Mouse (Mus musculus) embryonic stem cell, embryonic (primary cell): ENCODE measurements at regions not wholly inside any gene's neighbourhood (a gene's known extent, or its start where the extent isn't known, plus 50 kb on each side); places are given as distances from the start of the nearest gene placed in this dataset.

Experiments used
- CTCF ChIA-PET, 4 experiments: fragments of 300-600 bp in 2 of 4; fragments of 350-600 bp in 2 of 4; sonication (Branson Sonifier 250); formaldehyde crosslinking; loops; one replicate each; lab custom pipeline; 2022; ENCODE audit warnings: inconsistent platforms in 2 of 4; lab: Charles Lee
- POLR2A ChIA-PET, 4 experiments: fragments of 300-600 bp in 2 of 4; fragments of 350-600 bp in 2 of 4; sonication (Branson Sonifier 250); formaldehyde crosslinking; loops; one replicate each; lab custom pipeline; 2022; ENCODE audit warnings: antibody characterized with exemption in 4 of 4, inconsistent platforms in 1 of 4; lab: Charles Lee

DNA sequence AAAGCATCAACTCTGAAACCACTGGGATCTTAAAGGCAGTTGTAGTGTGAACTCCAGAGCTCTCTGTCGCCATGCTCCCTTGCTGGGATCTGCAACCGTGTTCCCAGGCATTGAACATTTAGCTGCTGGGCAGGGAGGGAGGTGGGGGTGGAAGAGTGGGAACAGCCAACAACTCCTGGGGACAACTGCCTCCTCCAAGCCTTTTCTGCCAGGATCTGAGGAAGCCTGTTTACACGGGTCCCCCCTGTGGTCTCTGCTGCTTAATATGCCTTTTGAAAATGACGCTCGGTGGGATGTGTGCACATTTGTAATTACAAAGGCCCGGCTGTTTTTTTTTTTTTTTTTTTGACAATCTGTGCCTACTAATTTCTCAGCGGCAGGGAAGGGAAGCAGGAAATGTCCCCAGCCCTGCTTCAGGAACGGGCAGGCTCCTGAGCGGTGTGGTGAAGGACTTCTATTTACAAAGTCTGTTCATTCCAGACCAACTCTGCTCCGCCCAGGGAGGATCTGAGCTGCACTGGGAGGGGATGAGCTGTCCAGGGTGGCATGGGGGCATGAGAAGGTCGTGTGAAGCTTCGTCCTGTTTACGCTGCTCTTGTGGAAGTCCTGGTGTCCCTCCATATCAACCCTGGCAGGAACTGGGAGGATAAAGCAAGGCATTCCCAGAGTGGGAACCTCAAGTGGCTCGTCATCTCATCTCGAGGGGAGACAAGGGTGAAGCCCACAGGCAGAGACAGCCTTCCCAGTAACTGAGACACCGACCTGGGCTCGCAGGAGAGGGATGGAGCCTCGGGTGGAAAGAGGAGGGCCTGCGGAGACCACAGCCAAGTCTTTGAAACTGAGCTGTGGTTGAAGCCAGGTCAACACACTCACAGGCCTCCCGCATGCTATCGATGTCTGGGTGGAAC, 465.0 kb upstream of the Zmiz1 start:
- POLR2A ChIA-PET: interaction anchor here in 3 of 4 experiments (0.5 to 0.8 kb wide), 3 partner anchors 84 to 606 kb away, joined by 3 read pairs; no protein-coding TSS in a partner anchor
- CTCF ChIA-PET: interaction anchor here (0.6 to 1.6 kb wide), 5 partner anchors 67 to 925 kb away, joined by 4 to 13 read pairs (median 6); no protein-coding TSS in a partner anchor

- ChIA-PET CTCF (interaction anchor here in 1 of 4 experiments (0.5 kb wide), 1 partner anchor 47 kb away, joined by 4 read pairs; no protein-coding TSS in a partner anchor), POLR2A (interaction anchor here in 1 of 4 experiments (0.7 kb wide), 1 partner anchor 1118 kb away, joined by 3 read pairs; no protein-coding TSS in a partner anchor)
These were observed 463.8 kb upstream of the Zmiz1 start for GRCm38 (mm10) chr14:24995226-24995625.

DNA sequence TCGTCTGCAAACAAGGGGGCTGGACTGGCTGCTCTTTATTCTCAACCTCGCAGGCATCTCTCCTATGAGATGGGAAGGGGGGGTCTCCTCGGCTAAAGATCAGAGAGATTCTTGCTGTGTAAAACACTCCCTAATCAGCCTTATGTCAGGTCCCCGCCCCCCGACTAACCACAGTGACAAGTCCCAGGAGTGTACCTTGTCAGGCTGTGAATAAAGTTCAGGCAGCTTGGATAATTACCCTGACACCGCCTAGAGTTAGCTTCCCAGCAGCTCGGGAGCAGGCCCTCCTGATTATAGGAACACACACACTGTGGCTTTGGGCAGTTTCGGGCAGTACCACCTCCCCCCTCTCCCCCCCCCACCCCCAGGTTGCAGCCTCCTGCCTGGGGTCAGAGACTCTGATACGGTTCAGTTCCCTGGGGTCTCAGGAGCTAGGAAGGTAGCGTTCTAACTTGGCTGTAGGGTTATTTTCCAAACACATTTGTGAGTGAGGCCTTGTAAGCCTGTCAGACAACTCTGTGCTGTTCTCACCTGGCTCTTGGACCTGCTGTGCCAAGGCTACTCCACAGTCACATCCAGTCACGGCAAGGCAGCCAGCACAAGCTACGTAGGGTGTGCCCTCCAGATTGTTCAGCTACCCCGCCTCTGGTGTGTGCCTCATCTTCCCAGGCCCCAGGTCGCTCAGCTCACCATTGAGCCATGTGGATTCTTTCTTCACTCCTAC, 461.0 kb upstream of the Zmiz1 start:
- ChIA-PET POLR2A (interaction anchor here (0.5 to 1.2 kb wide), 10 partner anchors 10 to 802 kb away, joined by 3 to 4 read pairs (median 4); partner anchors contain the start of gene Zmiz1 (in 1 of the 4)), CTCF (interaction anchor here (0.6 to 1.9 kb wide), 5 partner anchors 9 to 568 kb away, joined by 3 to 9 read pairs (median 6); no protein-coding TSS in a partner anchor)

GRCm38 (mm10) chr14:24999008-24999572, 459.9 kb upstream of the Zmiz1 start:
- ChIA-PET CTCF (interaction anchor here in 1 of 4 experiments (1.0 kb wide), 1 partner anchor 566 kb away, joined by 3 read pairs; no protein-coding TSS in a partner anchor), POLR2A (interaction anchor here in 2 of 4 experiments (0.7 kb wide), 4 partner anchors 171 to 500 kb away, joined by 3 to 4 read pairs (median 3); no protein-coding TSS in a partner anchor)

- ChIA-PET POLR2A (interaction anchor here in 1 of 4 experiments (0.7 kb wide), 2 partner anchors 50 to 234 kb away, joined by 3 read pairs; no protein-coding TSS in a partner anchor), CTCF (interaction anchor here in 1 of 4 experiments (0.5 kb wide), 1 partner anchor 133 kb away, joined by 14 read pairs; no protein-coding TSS in a partner anchor)
These were observed 453.6 kb upstream of the Zmiz1 start for GRCm38 (mm10) chr14:25005241-25005946.

- POLR2A ChIA-PET: interaction anchor here in 1 of 4 experiments (0.7 kb wide), 1 partner anchor 42 kb away, joined by 4 read pairs; no protein-coding TSS in a partner anchor
- CTCF ChIA-PET: interaction anchor here in 1 of 4 experiments (0.5 to 0.6 kb wide), 2 partner anchors 19 to 480 kb away, joined by 4 to 5 read pairs; no protein-coding TSS in a partner anchor
These were observed 447.1 kb upstream of the Zmiz1 start for GRCm38 (mm10) chr14:25011926-25012325.

DNA sequence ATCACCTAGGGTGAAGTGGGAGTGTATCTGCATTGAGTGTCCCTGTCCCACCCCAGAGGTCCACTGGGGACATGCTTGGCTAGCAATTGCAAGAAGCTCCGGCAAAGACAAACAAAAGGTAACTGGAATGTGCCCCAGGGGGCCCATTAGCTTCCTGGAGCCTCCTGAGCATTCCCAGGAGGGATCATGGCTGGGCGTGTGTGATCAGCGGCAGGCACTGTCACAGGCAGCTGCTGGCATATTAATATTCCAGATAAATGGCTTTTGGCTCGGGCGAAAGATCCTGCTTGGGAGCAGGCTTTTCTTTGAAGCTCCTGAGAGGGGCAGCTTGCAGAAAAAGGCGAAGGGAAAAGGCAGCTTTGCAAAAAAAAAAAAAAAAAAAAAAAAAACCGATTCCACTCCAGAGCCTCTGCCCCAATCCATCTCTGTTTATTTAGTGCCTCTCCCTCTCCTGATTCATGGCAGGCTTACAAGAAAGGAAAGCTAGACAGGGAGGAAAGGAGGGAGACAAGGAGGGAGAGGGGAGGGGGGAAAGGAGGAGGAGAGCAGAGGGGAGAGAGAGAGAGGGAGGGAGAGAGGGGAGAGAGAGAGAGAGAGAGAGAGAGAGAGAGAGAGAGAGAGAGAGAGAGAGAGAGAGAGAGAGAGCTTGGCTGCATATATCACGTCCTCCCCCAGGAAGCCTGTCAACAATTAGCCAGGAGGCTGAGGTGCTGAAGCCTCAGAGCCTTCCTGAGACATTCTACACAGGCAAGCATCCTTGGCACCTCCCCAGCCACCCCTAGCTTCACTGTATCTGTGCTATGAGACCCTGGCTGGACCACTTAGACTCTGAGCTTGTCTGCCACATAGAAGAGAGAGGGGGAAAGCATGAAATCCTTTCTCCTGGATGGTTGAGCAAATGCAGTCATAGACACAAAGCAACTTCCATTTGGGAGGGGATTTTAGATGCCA, 443.4 kb upstream of the Zmiz1 start:
- ChIA-PET POLR2A (interaction anchor here in 3 of 4 experiments (0.6 to 0.9 kb wide), 9 partner anchors 13 to 525 kb away, joined by 3 to 5 read pairs (median 3); no protein-coding TSS in a partner anchor), CTCF (interaction anchor here (0.5 to 0.9 kb wide), 13 partner anchors 20 to 703 kb away, joined by 3 to 13 read pairs (median 4); no protein-coding TSS in a partner anchor)

- ChIA-PET CTCF (interaction anchor here (0.6 to 1.2 kb wide), 7 partner anchors 15 to 1081 kb away, joined by 3 to 4 read pairs (median 3); no protein-coding TSS in a partner anchor), POLR2A (no interaction called here)
These were observed 441.1 kb upstream of the Zmiz1 start for GRCm38 (mm10) chr14:25017860-25018259.

GRCm38 (mm10) chr14:25019306-25019905, 439.6 kb upstream of the Zmiz1 start:
- ChIA-PET CTCF (interaction anchor here in 3 of 4 experiments (0.6 to 1.1 kb wide), 3 partner anchors 31 to 627 kb away, joined by 3 to 4 read pairs (median 4); no protein-coding TSS in a partner anchor), POLR2A (no interaction called here)

- ChIA-PET CTCF (interaction anchor here in 2 of 4 experiments (0.6 kb wide), 2 partner anchors 43 to 1907 kb away, joined by 5 to 9 read pairs; no protein-coding TSS in a partner anchor), POLR2A (interaction anchor here in 1 of 4 experiments (0.5 kb wide), 1 partner anchor 311 kb away, joined by 4 read pairs; no protein-coding TSS in a partner anchor)
These were observed 436.3 kb upstream of the Zmiz1 start for GRCm38 (mm10) chr14:25022523-25023269.

DNA sequence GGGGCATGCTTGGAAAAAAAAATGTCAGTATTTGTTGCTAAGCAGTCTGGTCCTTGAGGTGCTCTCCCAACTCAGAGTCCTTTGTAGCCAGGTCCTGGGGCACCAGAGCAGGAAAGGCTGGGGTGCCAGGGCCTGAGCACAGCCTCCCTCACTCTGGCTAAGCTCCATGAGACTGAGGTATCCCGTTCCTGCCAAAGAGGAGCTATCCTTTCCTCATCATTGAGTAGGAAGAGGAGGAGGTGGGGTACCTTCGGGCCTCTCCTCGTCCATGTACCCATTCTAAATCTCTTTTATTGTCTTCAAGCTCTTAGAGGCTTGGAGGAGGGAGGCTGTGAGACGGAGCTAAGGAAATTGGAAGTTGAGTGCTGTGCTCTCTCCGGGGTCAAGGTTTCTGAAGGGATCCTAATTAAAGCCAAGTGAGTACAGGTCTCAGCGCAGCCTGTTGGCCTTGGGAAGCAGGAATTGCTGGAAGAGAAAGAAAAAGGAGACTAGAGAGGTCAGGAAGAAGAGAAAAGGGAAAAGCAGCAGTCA, 435.6 kb upstream of the Zmiz1 start:
- ChIA-PET CTCF (no interaction called here), POLR2A (no interaction called here)

GRCm38 (mm10) chr14:25025074-25025473, 433.9 kb upstream of the Zmiz1 start:
- POLR2A ChIA-PET: interaction anchor here in 1 of 4 experiments (0.6 kb wide), 1 partner anchor 264 kb away, joined by 4 read pairs; no protein-coding TSS in a partner anchor
- CTCF ChIA-PET: no interaction called here

DNA sequence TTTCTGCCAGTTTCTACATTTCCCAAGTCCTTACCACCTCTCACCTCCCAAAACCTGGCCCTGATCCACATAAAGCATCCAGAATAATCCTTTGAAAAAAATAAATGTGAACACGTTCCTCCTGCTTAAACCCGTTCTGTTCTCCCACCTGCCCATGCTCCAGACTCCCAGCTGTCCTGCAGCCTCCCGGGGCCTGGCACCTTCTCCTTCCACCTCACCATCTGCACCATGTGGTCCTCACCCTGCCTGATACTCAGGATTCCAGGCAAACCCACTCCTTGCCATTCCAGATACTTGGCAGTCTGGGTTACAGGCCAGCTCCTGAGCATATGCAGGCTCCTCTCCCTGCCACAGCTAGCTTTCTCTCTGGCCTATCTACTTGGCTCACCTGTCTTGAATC, 431.9 kb upstream of the Zmiz1 start:
- ChIA-PET POLR2A (interaction anchor here in 1 of 4 experiments (0.6 kb wide), 1 partner anchor 577 kb away, joined by 3 read pairs; no protein-coding TSS in a partner anchor), CTCF (no interaction called here)

- CTCF ChIA-PET: no interaction called here
These were observed 431.1 kb upstream of the Zmiz1 start for GRCm38 (mm10) chr14:25027842-25028241.

GRCm38 (mm10) chr14:25030881-25031280, 428.1 kb upstream of the Zmiz1 start:
- ChIA-PET POLR2A (no interaction called here), CTCF (interaction anchor here in 1 of 4 experiments (0.7 kb wide), 1 partner anchor 19 kb away, joined by 5 read pairs; no protein-coding TSS in a partner anchor)

More at GRCm38 (mm10) chr14:25027842-25028241, 431.1 kb upstream of the Zmiz1 start:
- POLR2A ChIA-PET: no interaction called here
